Mouse (Mus musculus): Measurements from ENCODE around the gene Afap1. TPM values are rescaled to one million over a fixed set of nuclear protein-coding genes. Genes with fewer than 3 reads are reported as not detected.

The Afap1 gene
- polyA plus RNA-seq, 1 experiment from 2014 or later, result 20.8 TPM

GRCm38 (mm10) chr5:35954055-35954718 lies 61.1 kb downstream of the Afap1 start:
- no peak overlapping the region for H3K27ac ChIP-seq (ENCODE audit: low read length)
- 76% methylated on average over 12 of the region's 12 CpGs for WGBS
- ATAC-seq (ENCODE audit: low read depth), result no peak
- peaks cover 22% of the 10 kb centered on the region for H3K36me3 ChIP-seq (ENCODE audit: control insufficient read depth, insufficient read depth, low read length)
- no peaks in the 10 kb centered on the region for H3K27me3 ChIP-seq (ENCODE audit: control insufficient read depth, insufficient read depth, low read depth, low read length)
- H3K9me3 ChIP-seq (ENCODE audit: control insufficient read depth, low read length), result no peaks in the 10 kb centered on the region
- H3K4me3 ChIP-seq (ENCODE audit: low read length), result no peak overlapping the region
- no peak overlapping the region for H3K9ac ChIP-seq (ENCODE audit: low read length)
- H3K4me2 ChIP-seq (ENCODE audit: low read depth, low read length), result no peak overlapping the region
- H3K4me1 ChIP-seq (replicated peaks; ENCODE audit: control insufficient read depth, insufficient read depth, low read length), result no peaks in the 10 kb centered on the region

- no peaks in the 10 kb centered on the region for H3K4me1 ChIP-seq (replicated peaks; ENCODE audit: control insufficient read depth, insufficient read depth, low read length)
- H3K9ac ChIP-seq (ENCODE audit: low read length), result no peak overlapping the region
- no peaks in the 10 kb centered on the region for H3K27me3 ChIP-seq (ENCODE audit: control insufficient read depth, insufficient read depth, low read depth, low read length)
- no peaks in the 10 kb centered on the region for H3K9me3 ChIP-seq (ENCODE audit: control insufficient read depth, low read length)
- peaks cover 11% of the 10 kb centered on the region for H3K36me3 ChIP-seq (ENCODE audit: control insufficient read depth, insufficient read depth, low read length)
- WGBS, result 81% methylated on average over 1 of the region's 1 CpGs
- no peak overlapping the region for H3K27ac ChIP-seq (ENCODE audit: low read length)
- no peak overlapping the region for H3K4me3 ChIP-seq (ENCODE audit: low read length)
- H3K4me2 ChIP-seq (ENCODE audit: low read depth, low read length), result no peak overlapping the region
- no peak for ATAC-seq (ENCODE audit: low read depth)
These were observed 63.1 kb downstream of the Afap1 start for GRCm38 (mm10) chr5:35956268-35956667.

- no peaks in the 10 kb centered on the region for H3K9me3 ChIP-seq (ENCODE audit: control insufficient read depth, low read length)
- H3K4me3 ChIP-seq (ENCODE audit: low read length), result no peak overlapping the region
- no peak for ATAC-seq (ENCODE audit: low read depth)
- H3K4me1 ChIP-seq (replicated peaks; ENCODE audit: control insufficient read depth, insufficient read depth, low read length), result no peaks in the 10 kb centered on the region
- no peak overlapping the region for H3K27ac ChIP-seq (ENCODE audit: low read length)
- H3K9ac ChIP-seq (ENCODE audit: low read length), result no peak overlapping the region
- H3K27me3 ChIP-seq (ENCODE audit: control insufficient read depth, insufficient read depth, low read depth, low read length), result no peaks in the 10 kb centered on the region
- H3K4me2 ChIP-seq (ENCODE audit: low read depth, low read length), result no peak overlapping the region
- 73% methylated on average over 2 of the region's 2 CpGs for WGBS
- H3K36me3 ChIP-seq (ENCODE audit: control insufficient read depth, insufficient read depth, low read length), result peaks cover 7% of the 10 kb centered on the region; the same call in 1 of the 2 replicates
These were observed 65.6 kb downstream of the Afap1 start for GRCm38 (mm10) chr5:35958681-35959080.

- ATAC-seq (ENCODE audit: low read depth), result no peak
- no peaks in the 10 kb centered on the region for H3K9me3 ChIP-seq (ENCODE audit: control insufficient read depth, low read length)
- no peak overlapping the region for H3K4me2 ChIP-seq (ENCODE audit: low read depth, low read length)
- H3K27me3 ChIP-seq (ENCODE audit: control insufficient read depth, insufficient read depth, low read depth, low read length), result no peaks in the 10 kb centered on the region
- no peak overlapping the region for H3K4me3 ChIP-seq (ENCODE audit: low read length)
- no peak overlapping the region for H3K9ac ChIP-seq (ENCODE audit: low read length)
- 82% methylated on average over 8 of the region's 8 CpGs for WGBS
- no peak overlapping the region for H3K27ac ChIP-seq (ENCODE audit: low read length)
- peaks cover 15% of the 10 kb centered on the region for H3K36me3 ChIP-seq (ENCODE audit: control insufficient read depth, insufficient read depth, low read length)
- no peaks in the 10 kb centered on the region for H3K4me1 ChIP-seq (replicated peaks; ENCODE audit: control insufficient read depth, insufficient read depth, low read length)
These were observed 67.0 kb downstream of the Afap1 start for GRCm38 (mm10) chr5:35960168-35960567.

- no peak for ATAC-seq (ENCODE audit: low read depth)
- Histone ChIP-seq H3K4me2 (ENCODE audit: low read depth, low read length) (no peak overlapping the region), H3K4me1 (replicated peaks; ENCODE audit: control insufficient read depth, insufficient read depth, low read length) (no peaks in the 10 kb centered on the region), H3K27me3 (ENCODE audit: control insufficient read depth, insufficient read depth, low read depth, low read length) (no peaks in the 10 kb centered on the region), H3K27ac (ENCODE audit: low read length) (no peak overlapping the region), H3K9me3 (ENCODE audit: control insufficient read depth, low read length) (no peaks in the 10 kb centered on the region), H3K4me3 (ENCODE audit: low read length) (no peak overlapping the region), H3K36me3 (ENCODE audit: control insufficient read depth, insufficient read depth, low read length) (peaks cover 25% of the 10 kb centered on the region), H3K9ac (ENCODE audit: low read length) (no peak overlapping the region)
- 53% methylated on average over 8 of the region's 8 CpGs for WGBS
These were observed 68.2 kb downstream of the Afap1 start for GRCm38 (mm10) chr5:35961271-35961670.

GRCm38 (mm10) chr5:35963635-35964034 lies 70.5 kb downstream of the Afap1 start:
- 81% methylated on average over 9 of the region's 9 CpGs for WGBS
- Histone ChIP-seq H3K4me3 (ENCODE audit: low read length) (no peak overlapping the region), H3K9ac (ENCODE audit: low read length) (no peak overlapping the region), H3K4me1 (replicated peaks; ENCODE audit: control insufficient read depth, insufficient read depth, low read length) (no peaks in the 10 kb centered on the region), H3K27me3 (ENCODE audit: control insufficient read depth, insufficient read depth, low read depth, low read length) (no peaks in the 10 kb centered on the region), H3K27ac (ENCODE audit: low read length) (no peak overlapping the region), H3K36me3 (ENCODE audit: control insufficient read depth, insufficient read depth, low read length) (peaks cover 21% of the 10 kb centered on the region), H3K4me2 (ENCODE audit: low read depth, low read length) (no peak overlapping the region), H3K9me3 (ENCODE audit: control insufficient read depth, low read length) (no peaks in the 10 kb centered on the region)
- ATAC-seq (ENCODE audit: low read depth), result no peak

GRCm38 (mm10) chr5:35965036-35965435 lies 71.9 kb downstream of the Afap1 start:
- ATAC-seq (ENCODE audit: low read depth), result no peak
- no peak overlapping the region for H3K4me3 ChIP-seq (ENCODE audit: low read length)
- no peaks in the 10 kb centered on the region for H3K4me1 ChIP-seq (replicated peaks; ENCODE audit: control insufficient read depth, insufficient read depth, low read length)
- H3K36me3 ChIP-seq (ENCODE audit: control insufficient read depth, insufficient read depth, low read length), result peaks cover 21% of the 10 kb centered on the region
- no peaks in the 10 kb centered on the region for H3K27me3 ChIP-seq (ENCODE audit: control insufficient read depth, insufficient read depth, low read depth, low read length)
- no peak overlapping the region for H3K9ac ChIP-seq (ENCODE audit: low read length)
- no peak overlapping the region for H3K4me2 ChIP-seq (ENCODE audit: low read depth, low read length)
- 61% methylated on average over 5 of the region's 5 CpGs for WGBS
- H3K27ac ChIP-seq (ENCODE audit: low read length), result no peak overlapping the region
- H3K9me3 ChIP-seq (ENCODE audit: control insufficient read depth, low read length), result no peaks in the 10 kb centered on the region

- peaks cover 26% of the 10 kb centered on the region for H3K4me1 ChIP-seq (replicated peaks; ENCODE audit: control insufficient read depth, insufficient read depth, low read length)
- H3K4me2 ChIP-seq (ENCODE audit: low read depth, low read length), result no peak overlapping the region
- no peaks in the 10 kb centered on the region for H3K9me3 ChIP-seq (ENCODE audit: control insufficient read depth, low read length)
- ATAC-seq (ENCODE audit: low read depth), result no peak; the same call in 1 of the 2 replicates
- peak overlapping the region; percentile 43; the same call in 1 of the 2 replicates for H3K27ac ChIP-seq (ENCODE audit: low read length)
- peaks cover 12% of the 10 kb centered on the region for H3K36me3 ChIP-seq (ENCODE audit: control insufficient read depth, insufficient read depth, low read length)
- no peak overlapping the region for H3K4me3 ChIP-seq (ENCODE audit: low read length)
- no peaks in the 10 kb centered on the region for H3K27me3 ChIP-seq (ENCODE audit: control insufficient read depth, insufficient read depth, low read depth, low read length)
- H3K9ac ChIP-seq (ENCODE audit: low read length), result no peak overlapping the region
- 44% methylated on average over 3 of the region's 3 CpGs for WGBS
These were observed 76.7 kb downstream of the Afap1 start for GRCm38 (mm10) chr5:35969857-35970256.

- WGBS, result 53% methylated on average over 12 of the region's 12 CpGs
- no peaks in the 10 kb centered on the region for H3K9me3 ChIP-seq (ENCODE audit: control insufficient read depth, low read length)
- no peak overlapping the region for H3K4me2 ChIP-seq (ENCODE audit: low read depth, low read length)
- peak; percentile 60 for ATAC-seq (ENCODE audit: low read depth)
- H3K27me3 ChIP-seq (ENCODE audit: control insufficient read depth, insufficient read depth, low read depth, low read length), result no peaks in the 10 kb centered on the region
- H3K4me1 ChIP-seq (replicated peaks; ENCODE audit: control insufficient read depth, insufficient read depth, low read length), result peaks cover 26% of the 10 kb centered on the region
- peaks cover 7% of the 10 kb centered on the region for H3K36me3 ChIP-seq (ENCODE audit: control insufficient read depth, insufficient read depth, low read length)
- no peak overlapping the region for H3K9ac ChIP-seq (ENCODE audit: low read length)
- H3K4me3 ChIP-seq (ENCODE audit: low read length), result no peak overlapping the region
- H3K27ac ChIP-seq (ENCODE audit: low read length), result peak overlapping the region; percentile 43
These were observed 77.4 kb downstream of the Afap1 start for GRCm38 (mm10) chr5:35970380-35971105.
